Mouse (Mus musculus): ENCODE measurements around the gene Pdlim7.

Pdlim7 gene

GRCm38 (mm10) chr13:55522730-55523129 lies 9.3 kb upstream of the Pdlim7 start:
- DNase-seq (ENCODE audit: extremely low spot score, low spot score): no peak

GRCm38 (mm10) chr13:55519606-55520005 lies 6.1 kb upstream of the Pdlim7 start:
- no peak for DNase-seq (ENCODE audit: extremely low spot score, low spot score)

GRCm38 (mm10) chr13:55516955-55517354 lies 3.5 kb upstream of the Pdlim7 start:
- DNase-seq (ENCODE audit: extremely low spot score, low spot score): peak; percentile 95

DNA sequence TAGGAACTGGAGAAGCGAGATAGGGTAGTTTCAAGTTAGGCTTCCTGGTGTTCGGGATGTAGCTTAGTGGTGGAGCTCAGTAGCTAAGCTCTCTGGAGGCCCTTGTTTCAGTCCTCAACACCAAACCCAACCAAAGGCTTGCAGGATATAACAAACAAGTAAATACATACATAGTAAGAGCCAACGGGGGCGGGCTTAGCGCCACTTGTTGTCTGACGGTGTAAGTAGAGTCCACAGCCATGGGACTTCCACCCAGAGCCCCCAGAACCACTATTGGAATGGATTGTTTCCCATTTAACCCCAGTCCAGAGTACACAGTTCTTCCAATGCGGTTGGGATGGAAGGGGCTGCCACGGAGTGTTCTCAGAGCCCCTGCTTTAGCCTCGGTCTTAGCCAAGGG lies 352 bp upstream of the Pdlim7 start:
- no peak for DNase-seq (ENCODE audit: extremely low spot score, low spot score)

DNA sequence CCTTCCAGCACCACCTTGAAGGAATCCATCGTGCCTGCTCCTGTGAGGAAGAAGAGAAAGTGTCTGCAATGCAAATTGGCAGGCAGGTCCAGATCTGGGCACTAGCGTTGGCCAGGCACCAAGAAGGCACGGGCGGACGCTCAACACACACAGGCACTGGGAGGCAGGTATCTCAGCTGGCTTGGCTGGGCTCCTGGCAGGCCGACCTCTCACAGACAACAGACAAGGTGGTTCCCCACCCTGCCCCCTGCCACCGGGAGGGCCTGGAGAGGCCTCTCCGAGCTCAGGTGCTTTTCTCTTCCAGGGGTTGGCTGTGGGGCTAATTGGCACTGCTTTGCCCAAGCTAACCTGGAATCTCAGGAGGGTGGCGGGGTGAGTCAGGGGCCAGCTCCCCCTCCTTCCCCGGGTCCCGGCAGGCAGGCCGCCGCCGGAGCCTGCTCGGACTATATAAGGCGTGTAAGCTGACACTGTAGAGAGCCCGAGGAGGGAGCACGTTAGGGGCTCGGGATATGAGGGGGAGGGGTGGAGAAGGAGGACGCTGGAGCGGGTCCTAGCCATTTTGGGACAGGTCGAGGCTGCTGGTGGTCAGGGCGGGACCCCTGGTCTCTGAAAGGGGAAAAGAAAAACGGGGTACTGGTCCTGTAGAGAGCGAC lies 971 bp downstream of the Pdlim7 start:
- peak; percentile 80 for DNase-seq (ENCODE audit: extremely low spot score, low spot score)

GRCm38 (mm10) chr13:55511492-55511861 lies 2.0 kb downstream of the Pdlim7 start:
- DNase-seq (ENCODE audit: extremely low spot score, low spot score): no peak

DNA sequence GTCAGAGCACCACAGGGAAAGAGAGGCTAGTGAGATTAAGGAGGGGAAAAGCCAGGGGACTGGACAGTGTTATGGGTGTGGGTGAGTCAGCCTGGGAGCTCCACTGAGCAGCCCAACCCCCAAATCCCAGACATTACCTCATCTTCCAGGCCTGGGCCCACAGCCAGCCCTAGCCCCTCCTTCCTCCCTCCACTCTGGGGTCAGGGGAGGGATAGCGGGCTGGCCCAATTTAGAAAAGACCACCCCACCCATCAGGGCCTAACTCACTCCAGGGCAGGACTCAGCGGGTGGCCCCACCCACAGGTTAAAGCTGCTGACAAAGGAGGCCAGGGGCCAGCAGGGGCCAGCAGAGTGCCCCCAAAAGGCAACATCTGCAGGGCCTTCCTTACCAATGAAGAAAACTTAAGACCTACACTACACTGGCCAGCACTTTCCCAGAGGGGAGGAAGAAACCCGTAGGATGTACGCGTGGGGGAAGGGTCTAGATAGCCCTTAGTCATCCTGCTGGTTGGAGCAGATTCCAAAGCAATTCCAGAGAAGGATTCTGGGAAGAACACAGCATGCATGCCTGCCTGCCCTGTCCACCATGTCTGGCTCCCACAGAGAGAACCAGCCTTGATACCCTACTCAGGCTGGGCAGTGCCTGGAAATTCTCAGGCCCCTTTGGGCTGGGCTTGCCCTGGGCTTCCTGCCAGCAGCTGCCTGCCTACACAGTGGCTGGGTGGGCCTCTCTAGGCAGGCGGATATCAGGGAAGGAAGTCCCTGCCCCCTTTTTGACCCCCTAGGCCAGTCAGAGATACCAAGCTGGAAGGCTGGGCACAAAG lies 2.6 kb downstream of the Pdlim7 start:
- DNase-seq (ENCODE audit: extremely low spot score, low spot score): peak; percentile 64

DNA sequence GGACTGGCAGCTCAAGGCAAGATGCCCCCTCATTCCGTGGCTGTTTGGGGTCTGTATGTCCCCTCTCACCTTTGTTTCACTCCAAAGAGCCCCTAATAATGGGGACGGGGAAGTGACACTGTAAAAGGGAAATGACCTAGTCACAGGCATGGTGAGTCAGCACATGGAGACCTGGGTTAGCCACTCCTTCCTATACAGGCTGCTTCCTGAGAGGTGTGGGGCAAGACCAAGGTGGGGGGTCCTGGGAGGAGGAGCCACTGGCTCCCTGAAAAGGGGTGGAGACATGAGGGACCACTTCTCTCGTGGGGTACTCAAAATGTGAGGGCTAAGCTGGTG lies 3.2 kb downstream of the Pdlim7 start:
- DNase-seq (ENCODE audit: extremely low spot score, low spot score): no peak

- DNase-seq (ENCODE audit: extremely low spot score, low spot score): no peak
These were observed 4.9 kb downstream of the Pdlim7 start for GRCm38 (mm10) chr13:55508531-55508930.

GRCm38 (mm10) chr13:55507877-55508276 lies 5.6 kb downstream of the Pdlim7 start:
- no peak for DNase-seq (ENCODE audit: extremely low spot score, low spot score)

DNA sequence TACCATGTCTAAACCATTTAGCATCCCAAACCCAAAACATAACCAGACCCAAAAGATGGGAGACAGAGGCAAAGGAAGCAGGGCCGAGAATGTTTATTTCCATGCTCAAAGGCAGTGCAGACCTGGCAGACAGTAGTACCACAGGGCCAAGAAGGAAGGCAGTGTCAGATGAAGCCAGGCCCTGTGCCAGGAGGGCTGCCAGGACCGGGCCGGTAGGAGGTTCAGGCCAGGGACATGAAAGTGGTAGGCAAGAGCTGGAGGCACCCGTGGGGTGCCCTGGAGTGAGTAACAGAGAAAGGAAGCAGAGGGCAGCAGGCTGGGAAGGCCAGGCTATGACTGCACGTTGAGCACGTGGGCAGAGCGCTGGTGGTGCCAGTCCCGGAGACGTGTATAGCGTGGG lies 6.8 kb downstream of the Pdlim7 start:
- no peak for DNase-seq (ENCODE audit: extremely low spot score, low spot score)

- DNase-seq (ENCODE audit: extremely low spot score, low spot score): no peak
These were observed 7.7 kb downstream of the Pdlim7 start for GRCm38 (mm10) chr13:55505810-55506209.

GRCm38 (mm10) chr13:55504390-55504789 lies 9.1 kb downstream of the Pdlim7 start:
- DNase-seq (ENCODE audit: extremely low spot score, low spot score): no peak

DNA sequence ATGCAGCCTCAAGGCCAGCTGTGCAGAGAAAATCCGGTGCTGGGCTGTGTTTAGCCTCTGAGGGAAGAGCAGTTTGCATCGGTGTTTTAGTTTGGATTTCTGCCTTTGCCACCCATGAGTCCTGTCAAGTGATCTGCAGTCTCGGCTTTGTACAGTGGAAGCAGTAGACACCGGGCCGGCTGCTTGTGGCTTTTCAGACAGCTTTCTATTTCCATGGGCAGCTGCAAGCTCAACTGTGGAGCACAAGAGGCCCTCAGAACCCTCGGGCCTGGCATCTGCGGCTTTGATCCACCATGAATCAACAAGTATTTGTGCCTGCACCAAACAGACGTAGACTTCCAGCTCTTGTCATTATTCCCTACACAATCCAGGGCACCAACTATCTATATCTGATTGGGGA lies 11.1 kb downstream of the Pdlim7 start:
- no peak for DNase-seq (ENCODE audit: extremely low spot score, low spot score)

GRCm38 (mm10) chr13:55500575-55500974 lies 12.9 kb downstream of the Pdlim7 start:
- no peak for DNase-seq (ENCODE audit: extremely low spot score, low spot score)

DNA sequence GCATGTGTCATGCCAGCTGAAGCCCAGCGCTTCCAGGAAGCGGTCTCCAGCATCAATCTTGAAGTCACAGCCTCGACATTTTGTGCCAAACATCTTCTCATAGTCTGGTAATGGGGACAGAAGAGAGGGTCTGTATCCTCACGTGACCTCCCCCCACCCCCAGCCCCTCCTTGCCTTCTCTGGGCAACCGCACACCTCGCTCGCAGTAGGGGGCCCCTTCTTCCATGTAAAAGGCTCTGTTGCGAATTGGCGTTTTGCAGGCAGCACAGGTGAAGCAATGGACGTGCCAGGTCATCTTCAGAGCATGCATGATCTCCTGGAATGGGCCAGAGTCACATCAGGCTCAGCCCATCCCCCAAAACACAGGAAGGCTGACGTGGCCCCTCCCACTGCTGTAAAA lies 14.6 kb downstream of the Pdlim7 start:
- DNase-seq (ENCODE audit: extremely low spot score, low spot score): no peak

- no peak for DNase-seq (ENCODE audit: extremely low spot score, low spot score)
These were observed 16.8 kb downstream of the Pdlim7 start for GRCm38 (mm10) chr13:55496661-55497060.

DNA sequence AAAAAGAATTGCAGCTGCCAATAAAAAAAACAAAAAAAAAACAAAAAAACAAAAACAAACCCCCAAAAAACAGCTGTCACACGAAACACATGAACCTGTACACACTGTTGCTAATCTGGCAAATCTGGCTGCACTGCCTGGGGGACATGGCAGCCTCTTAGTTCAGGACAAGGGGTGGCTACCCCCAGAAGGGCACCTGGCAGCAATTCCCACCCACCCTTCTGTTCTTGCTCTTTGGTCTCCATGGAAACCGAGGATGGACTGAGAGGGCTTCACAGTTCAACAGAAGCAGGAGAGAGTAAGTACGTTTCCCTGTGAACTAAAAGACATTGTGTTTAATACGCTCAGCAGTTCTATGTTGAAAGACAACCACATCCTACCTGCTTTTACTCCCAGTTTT lies 17.8 kb downstream of the Pdlim7 start:
- no peak for DNase-seq (ENCODE audit: extremely low spot score, low spot score)

GRCm38 (mm10) chr13:55494883-55495621 lies 18.4 kb downstream of the Pdlim7 start:
- no peak for DNase-seq (ENCODE audit: extremely low spot score, low spot score)

GRCm38 (mm10) chr13:55494257-55494656 lies 19.2 kb downstream of the Pdlim7 start:
- DNase-seq (ENCODE audit: extremely low spot score, low spot score): no peak

- DNase-seq (ENCODE audit: extremely low spot score, low spot score): peak; percentile 88
These were observed 25.6 kb downstream of the Pdlim7 start, which contains the start of gene Dbn1 for GRCm38 (mm10) chr13:55487578-55488498. Dbn1 (minus strand) TSS chr13:55488111.

Measured in neural tube, embryonic 10.5 days (tissue).